Comparison of ENCODE assay signal across 8 mouse cellular contexts in the genomic region with DNA sequence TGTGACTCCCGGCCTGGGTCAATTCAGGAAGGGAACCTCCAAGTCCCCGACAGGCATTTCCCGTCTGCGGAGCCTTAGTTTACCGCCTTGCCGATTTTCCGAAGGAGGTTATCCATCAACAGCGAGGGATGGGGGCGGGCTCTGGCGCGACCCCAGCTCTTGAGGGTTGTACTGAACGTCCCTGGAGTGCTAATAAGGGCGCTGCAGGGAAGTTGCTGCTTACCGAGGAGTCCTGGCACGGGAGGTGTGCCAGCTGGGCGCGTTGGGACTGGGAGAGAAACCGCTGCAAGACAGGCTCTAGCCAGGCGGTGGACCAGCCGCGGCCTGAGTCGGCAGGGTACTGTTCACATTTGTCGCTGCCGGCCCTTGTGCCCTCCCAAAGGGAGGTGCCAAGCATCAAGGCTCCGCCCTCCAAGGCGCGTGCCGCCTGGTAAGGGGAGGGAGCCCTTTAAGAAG. TPM values are rescaled to one million over a fixed set of nuclear protein-coding genes. Genes with fewer than 3 reads are reported as not detected.
A peak's percentile ranks its signal among the peaks of the same experiment; 100 is the strongest.
DNase-seq lines count a peak whose midpoint lies in the region; ATAC-seq and TF ChIP-seq lines count a peak whose summit lies in the region.

No protein-coding gene starts in this region.

- DNase-seq in MEL (ENCODE audit: low read depth, low spot score), result peak; percentile 95
- peak; percentile 87 for DNase-seq in cerebellum, adult 11-12 months
- DNase-seq in heart, postnatal 36 days, result peak; percentile 82 to 84
- DNase-seq in layer of hippocampus, adult 8-10 months (ENCODE audit: low spot score in 2 of 2), result peak; percentile 84 to 86
- peak; percentile 79 to 82 for DNase-seq in thymus, adult 18-20 months

- H3K4me3 ChIP-seq in MEL (ENCODE audit: control insufficient read depth in 1 of 2, insufficient read depth in 1 of 2, low read depth in 2 of 2, low read length in 2 of 2), result peak overlapping the region; percentile 66 to 89
- peak overlapping the region; percentile 56 for H3K4me3 ChIP-seq in forebrain, embryonic 15.5 days
- peak overlapping the region; percentile 68 for H3K4me3 ChIP-seq in lung, embryonic 15.5 days
- peak overlapping the region; percentile 96 for H3K4me3 ChIP-seq in olfactory bulb, adult 2 months (ENCODE audit: insufficient read depth, low read depth, low read length)

- intact Hi-C loops in heart, postnatal 36 days (cut with DNase I), result no loop called here

- peak overlapping the region; percentile 33 for H3K27ac ChIP-seq in MEL (ENCODE audit: control insufficient read depth, low read depth, low read length)
- H3K27ac ChIP-seq in forebrain, embryonic 15.5 days (replicated peaks), result peak overlapping the region; percentile 76
- peak overlapping the region; percentile 91 for H3K27ac ChIP-seq in lung, embryonic 15.5 days
- peak overlapping the region; percentile 58; the same call in 1 of the 2 replicates for H3K27ac ChIP-seq in olfactory bulb, adult 2 months (ENCODE audit: insufficient read depth, low read depth, low read length)

- H3K9ac ChIP-seq in MEL (ENCODE audit: control insufficient read depth, low read depth, low read length, poor library complexity, severe bottlenecking), result peak overlapping the region; percentile 66
- H3K9ac ChIP-seq in forebrain, embryonic 15.5 days (replicated peaks), result peak overlapping the region; percentile 58
- H3K9ac ChIP-seq in lung, embryonic 15.5 days, result peak overlapping the region; percentile 63

- TF ChIP-seq CTCF in MEL (IDR thresholded peaks at IDR 0.05 in 2 of 3, conservative IDR thresholded peaks at IDR 0.05 in 1 of 3; ENCODE audit: control insufficient read depth in 1 of 3, insufficient read depth in 1 of 3, low read depth in 2 of 3, low read length in 3 of 3, poor library complexity in 1 of 3, severe bottlenecking in 1 of 3), result no peak
- TF ChIP-seq CTCF in olfactory bulb, adult 2 months (IDR thresholded peaks at IDR 0.05; ENCODE audit: insufficient read depth, low read depth, low read length), result no peak

- WGBS in forebrain, embryonic 15.5 days, result under 1% methylated on average over 28 of the region's 28 CpGs
- 0% methylated on average over 28 of the region's 28 CpGs for WGBS in lung, embryonic 15.5 days
- under 1% methylated on average over 28 of the region's 28 CpGs for WGBS in olfactory bulb, adult 2 months

- peak; percentile 83 to 89 for TF ChIP-seq POLR2A in MEL (IDR thresholded peaks at IDR 0.05; ENCODE audit: control insufficient read depth in 1 of 2, insufficient read depth in 1 of 2, low read depth in 1 of 2, low read length in 2 of 2, poor library complexity in 1 of 2)
- peak; percentile 47 for TF ChIP-seq POLR2A in olfactory bulb, adult 2 months (IDR thresholded peaks at IDR 0.05; ENCODE audit: insufficient read depth, low read depth, low read length)

- no peak for TF ChIP-seq RAD21 in MEL (IDR thresholded peaks at IDR 0.05; ENCODE audit: low read depth, low read length)

- H3K4me2 ChIP-seq in forebrain, embryonic 15.5 days (replicated peaks), result peak overlapping the region; percentile 61
- peak overlapping the region; percentile 86 for H3K4me2 ChIP-seq in lung, embryonic 15.5 days

- H3K27me3 ChIP-seq in MEL (ENCODE audit: control insufficient read depth in 1 of 2, insufficient read depth in 2 of 2, low read length in 2 of 2), result no peaks in the 10 kb centered on the region
- H3K27me3 ChIP-seq in forebrain, embryonic 15.5 days, result no peaks in the 10 kb centered on the region
- H3K27me3 ChIP-seq in lung, embryonic 15.5 days, result no peaks in the 10 kb centered on the region

- peaks cover 0 to 6% of the 10 kb centered on the region in 2 experiments; a peak in 2 of 4 replicates for H3K36me3 ChIP-seq in MEL (ENCODE audit: control insufficient read depth in 1 of 2, insufficient read depth in 2 of 2, low read length in 2 of 2)
- H3K36me3 ChIP-seq in forebrain, embryonic 15.5 days, result peaks cover 32% of the 10 kb centered on the region
- no peaks in the 10 kb centered on the region for H3K36me3 ChIP-seq in lung, embryonic 15.5 days

- ATAC-seq in forebrain, embryonic 15.5 days (replicated peaks), result peak; percentile 87
- peak; percentile 90 for ATAC-seq in lung, embryonic 15.5 days (ENCODE audit: borderline replicate concordance, extremely low read depth, low FRiP score, low TSS enrichment)

- no peak for TF ChIP-seq EP300 in MEL (IDR thresholded peaks at IDR 0.05; ENCODE audit: low read depth in 1 of 2, low read length in 2 of 2)

- H3K4me1 ChIP-seq in MEL (ENCODE audit: control insufficient read depth in 1 of 2, insufficient read depth in 2 of 2, low read length in 2 of 2), result peaks cover 0 to 8% of the 10 kb centered on the region in 2 experiments; a peak in 3 of 4 replicates
- peaks cover 15% of the 10 kb centered on the region for H3K4me1 ChIP-seq in forebrain, embryonic 15.5 days
- peaks cover 20% of the 10 kb centered on the region for H3K4me1 ChIP-seq in lung, embryonic 15.5 days
- H3K4me1 ChIP-seq in olfactory bulb, adult 2 months (ENCODE audit: control insufficient read depth, insufficient read depth, low read length), result peaks cover 34% of the 10 kb centered on the region

- no peaks in the 10 kb centered on the region for H3K9me3 ChIP-seq in MEL (replicated peaks; ENCODE audit: insufficient read depth, low read length)
- no peaks in the 10 kb centered on the region for H3K9me3 ChIP-seq in forebrain, embryonic 15.5 days
- no peaks in the 10 kb centered on the region for H3K9me3 ChIP-seq in lung, embryonic 15.5 days

- H3K79me2 ChIP-seq in MEL (ENCODE audit: control insufficient read depth, insufficient read depth, low read length, poor library complexity), result no peaks in the 10 kb centered on the region; the same call in 1 of the 2 replicates

TF ChIP-seq in MEL, 35 proteins besides CTCF, POLR2A, EP300 and RAD21:
- TF ChIP-seq NELFE (IDR thresholded peaks at IDR 0.05; ENCODE audit: low read depth, low read length) (peak; percentile 52), ZC3H11A (IDR thresholded peaks at IDR 0.05; ENCODE audit: low read depth, low read length) (no peak), USF2 (IDR thresholded peaks at IDR 0.05; ENCODE audit: borderline replicate concordance in 1 of 2, insufficient read depth in 1 of 2, low read depth in 1 of 2, low read length in 2 of 2) (no peak), ETS1 (IDR thresholded peaks at IDR 0.05; ENCODE audit: low read depth, low read length) (peak; percentile 3; the same call in 1 of the 2 replicates), UBTF (IDR thresholded peaks at IDR 0.05; ENCODE audit: borderline replicate concordance, insufficient read depth, low read depth, low read length) (no peak), MAFK (IDR thresholded peaks at IDR 0.05; ENCODE audit: borderline replicate concordance, low read depth, low read length) (0 out of 2 replicates have a peak, but pooled peaks have one; percentile 12), TBP (IDR thresholded peaks at IDR 0.05; ENCODE audit: low read depth, low read length) (peak; percentile 60; the same call in 1 of the 2 replicates)

RNA-seq across cellular contexts. Expression of gene Slc26a6, which starts 1.2 kb away (rescaled TPM):
- 8.0 and 8.7 TPM in 2 replicates for total RNA-seq in MEL (2012; rRNA removed)
- 10 to 100 TPM in 1 of 2 experiments, not detected in 1; 13.2 TPM for polyA plus RNA-seq in MEL (2012; ENCODE audit: insufficient read depth in 1 of 2, insufficient read length in 2 of 2, low read depth in 1 of 2, low replicate concordance in 2 of 2, missing spikeins in 1 of 2)
- polyA plus RNA-seq in forebrain, embryonic 15.5 days (2015; fragmentation: Nextera tagmentation; extraction: Ambion mirVana), result 9.0 and 9.8 TPM in 2 replicates
- 10 to 100 TPM; 26.8 to 29.2 TPM for total RNA-seq in heart, postnatal 36 days (2021)
- total RNA-seq in layer of hippocampus, adult 8-10 months (2022), result 10 to 100 TPM; 17.0 to 22.2 (median 20.2) TPM
- polyA plus RNA-seq in lung, embryonic 15.5 days (2015; fragmentation: Nextera tagmentation; extraction: Ambion mirVana), result 7.8 and 10.4 TPM in 2 replicates
- polyA plus RNA-seq in olfactory bulb, adult 2 months (2012; ENCODE audit: insufficient read depth, insufficient read length, low replicate concordance, missing spikeins), result not detected in 2 replicates

RNA-seq across cellular contexts. Expression of gene Celsr3, which starts 28.1 kb away (rescaled TPM):
- total RNA-seq in MEL (2012; rRNA removed), result 0.12 TPM in 1 of 2 replicates, not detected in the other
- polyA plus RNA-seq in MEL (2012; ENCODE audit: insufficient read depth in 1 of 2, insufficient read length in 2 of 2, low read depth in 1 of 2, low replicate concordance in 2 of 2, missing spikeins in 1 of 2), result under 1 TPM in 1 of 2 experiments, not detected in 1; 0.03 TPM
- polyA plus RNA-seq in forebrain, embryonic 15.5 days (2015; fragmentation: Nextera tagmentation; extraction: Ambion mirVana), result 16.7 and 20.0 TPM in 2 replicates
- total RNA-seq in heart, postnatal 36 days (2021), result under 1 TPM in 1 of 2 experiments, not detected in 1; 0.14 TPM
- 10 to 100 TPM; 52.5 to 77.9 (median 69.6) TPM for total RNA-seq in layer of hippocampus, adult 8-10 months (2022)
- 0.14 and 0.15 TPM in 2 replicates for polyA plus RNA-seq in lung, embryonic 15.5 days (2015; fragmentation: Nextera tagmentation; extraction: Ambion mirVana)
- not detected in 2 replicates for polyA plus RNA-seq in olfactory bulb, adult 2 months (2012; ENCODE audit: insufficient read depth, insufficient read length, low replicate concordance, missing spikeins)

RNA-seq across cellular contexts. Expression of gene Nckipsd, which starts 46.1 kb away (rescaled TPM):
- 3.9 and 6.6 TPM in 2 replicates for total RNA-seq in MEL (2012; rRNA removed)
- 10 to 100 TPM in 1 of 2 experiments, not detected in 1; 10.3 TPM for polyA plus RNA-seq in MEL (2012; ENCODE audit: insufficient read depth in 1 of 2, insufficient read length in 2 of 2, low read depth in 1 of 2, low replicate concordance in 2 of 2, missing spikeins in 1 of 2)
- 21.1 and 21.2 TPM in 2 replicates for polyA plus RNA-seq in forebrain, embryonic 15.5 days (2015; fragmentation: Nextera tagmentation; extraction: Ambion mirVana)
- total RNA-seq in heart, postnatal 36 days (2021), result 1 to 10 TPM; 7.2 to 9.4 TPM
- total RNA-seq in layer of hippocampus, adult 8-10 months (2022), result 10 to 100 TPM; 70.0 to 74.4 (median 73.5) TPM
- polyA plus RNA-seq in lung, embryonic 15.5 days (2015; fragmentation: Nextera tagmentation; extraction: Ambion mirVana), result 15.3 and 16.6 TPM in 2 replicates
- polyA plus RNA-seq in olfactory bulb, adult 2 months (2012; ENCODE audit: insufficient read depth, insufficient read length, low replicate concordance, missing spikeins), result not detected in 2 replicates

Comparison
In these comparisons a context has a peak if more than half of its experiments do, and no peak if none do; other contexts are left out.
1. Peak in every context shown above with its lines: DNase-seq, ATAC-seq, H3K4me3 ChIP-seq and H3K27ac ChIP-seq.
2. H3K27ac ChIP-seq: peak in every context shown above with its lines; median percentile 91 in lung, embryonic 15.5 days; 76 in forebrain, embryonic 15.5 days; 58 in olfactory bulb, adult 2 months; 33 in MEL.